Mouse (Mus musculus) liver, postnatal 0 days (tissue): ENCODE measurements around the gene Hist1h2ah. TPM values are rescaled to one million over a fixed set of nuclear protein-coding genes. Genes with fewer than 3 reads are reported as not detected.
"Not testable (repeated sequence)": the region's sequence is repeated elsewhere in the genome, so short reads cannot be mapped to it uniquely, and the experiment has no call there.

Experiments used
- ATAC-seq: fragments of 200-750 bp; cut with Nextera tagmentation; 2 replicates; pipeline ENCODE4 v1.8.0; 2017; ENCODE audit warnings: mild to moderate bottlenecking, moderate library complexity
- DNase-seq: peaks from one replicate; pipeline ENCODE4 v3.0.0-alpha.2; 2016
- H3K27ac ChIP-seq: fragments of 300-500 bp; sonication (generic); 2 replicates; pipeline ENCODE4 v1.5.1; 2014; ENCODE audit warnings: antibody characterized with exemption, moderate library complexity, mild to moderate bottlenecking, low read depth
- H3K27me3 ChIP-seq: fragments of 300-500 bp; sonication (generic); 2 replicates; pipeline ENCODE4 v1.6.1; 2014; ENCODE audit warnings: low read length, control low read depth, mixed read lengths; ENCODE audit not compliant: insufficient read depth
- H3K36me3 ChIP-seq: fragments of 300-500 bp; sonication (generic); replicated peaks from 2 replicates; pipeline ENCODE4 v1.6.1; 2014; ENCODE audit warnings: mild to moderate bottlenecking, control low read depth, low read length, moderate library complexity, mixed read lengths; ENCODE audit not compliant: insufficient read depth
- H3K4me1 ChIP-seq: fragments of 300-500 bp; sonication (generic); 2 replicates; pipeline ENCODE4 v1.6.1; 2014; ENCODE audit warnings: antibody characterized with exemption, mild to moderate bottlenecking, control low read depth; ENCODE audit not compliant: insufficient read depth
- H3K4me2 ChIP-seq: fragments of 300-500 bp; sonication (generic); 2 replicates; pipeline ENCODE4 v1.6.1; 2014; ENCODE audit warnings: low read depth, mild to moderate bottlenecking, low read length, moderate library complexity, mixed read lengths
- H3K4me3 ChIP-seq: fragments of 300-500 bp; sonication (generic); 2 replicates; pipeline ENCODE4 v1.5.1; 2014; ENCODE audit warnings: low read depth, low read length
- H3K9ac ChIP-seq: fragments of 300-500 bp; sonication (generic); replicated peaks from 2 replicates; pipeline ENCODE4 v1.6.1; 2014; ENCODE audit warnings: mild to moderate bottlenecking, moderate library complexity
- H3K9me3 ChIP-seq: fragments of 300-500 bp; sonication (generic); 2 replicates; pipeline ENCODE4 v1.6.1; 2016; ENCODE audit warnings: mild to moderate bottlenecking, control low read depth, low read length, mixed read lengths
- CTCF ChIP-seq: sonication (generic); IDR thresholded peaks from 2 replicates; pipeline ENCODE4 v1.5.1; 2016; ENCODE audit warnings: antibody characterized with exemption, low read depth
- EP300 ChIP-seq: IDR thresholded peaks from 2 replicates; pipeline ENCODE4 v1.6.1; 2016; ENCODE audit warnings: antibody characterized with exemption, low read depth, mild to moderate bottlenecking
- WGBS: fragments of 180-500 bp; shearing (Covaris S2); extraction: QIAGEN DNeasy Blood & Tissue Kit; methylation state at CpG from one replicate; pipeline ENCODE4 v1.1.7; 2014; ENCODE audit not compliant: insufficient replicate concordance; 5-methylcytosine and 5-hydroxymethylcytosine counted together
- polyA plus RNA-seq: library from polyadenylated mRNA; unstranded; fragments of >200 nt; fragmentation: Nextera tagmentation; extraction: Ambion mirVana; gene quantifications from 2 replicates; pipeline ENCODE4 v1.2.1, GENCODE M21; 2015

Hist1h2ah gene
- 8.6 and 9.9 TPM in 2 replicates for polyA plus RNA-seq

- H3K27me3 ChIP-seq, H3K9me3 ChIP-seq, H3K36me3 ChIP-seq: not testable (repeated sequence)
- peak within 1 kb of the TSS; percentile 78 for H3K4me2 ChIP-seq
- ATAC-seq (peak; percentile 92), DNase-seq (peak; percentile 86)
- peaks cover 22% of the 10 kb centered on the region for H3K4me1 ChIP-seq
- peak; percentile 79 for TF ChIP-seq EP300
- H3K4me3 ChIP-seq = peak within 1 kb of the TSS; percentile 60
- peak within 1 kb of the TSS; percentile 79 for H3K9ac ChIP-seq
- 0% methylated on average over 20 of the region's 69 CpGs for WGBS
- H3K27ac ChIP-seq = peak within 1 kb of the TSS; percentile 96
Observed at GRCm38 (mm10) chr13:22035267-22036148, at the start of gene Hist1h2ah, which contains the start of gene Hist1h2bk. Hist1h2ah (minus strand) TSS chr13:22035568. Hist1h2bk (plus strand) TSS chr13:22035870.

DNA sequence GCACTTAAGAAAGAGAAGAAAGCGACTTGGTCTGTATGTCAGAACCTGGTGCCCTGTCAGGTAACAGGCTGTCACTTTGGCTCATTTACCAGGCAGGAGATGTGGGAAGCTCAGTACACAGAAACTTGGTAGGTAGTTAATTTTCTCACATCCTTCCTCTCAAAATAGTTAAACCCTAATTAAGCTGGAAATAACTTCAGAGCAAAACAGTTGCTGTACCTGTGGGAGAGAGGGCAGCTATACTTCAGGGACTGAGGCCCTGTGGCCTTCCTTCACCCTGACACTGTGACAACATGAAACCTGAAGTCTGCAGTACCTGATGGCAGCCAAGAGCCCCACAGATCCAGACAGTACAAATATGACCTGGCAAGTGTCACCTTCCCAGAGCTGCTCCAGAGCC, 48.8 kb upstream of the Hist1h2ah start, which contains the start of gene Vmn1r188:
Gene Vmn1r188, plus strand, starts transcription at position 301 of the 400 bp plus-strand sequence.
- not testable (repeated sequence) for H3K36me3 ChIP-seq, H3K27ac ChIP-seq, H3K4me2 ChIP-seq, H3K9me3 ChIP-seq, ATAC-seq, H3K4me1 ChIP-seq, H3K9ac ChIP-seq, H3K4me3 ChIP-seq, DNase-seq, H3K27me3 ChIP-seq
- 52% methylated on average over 1 of the region's 1 CpGs for WGBS

DNA sequence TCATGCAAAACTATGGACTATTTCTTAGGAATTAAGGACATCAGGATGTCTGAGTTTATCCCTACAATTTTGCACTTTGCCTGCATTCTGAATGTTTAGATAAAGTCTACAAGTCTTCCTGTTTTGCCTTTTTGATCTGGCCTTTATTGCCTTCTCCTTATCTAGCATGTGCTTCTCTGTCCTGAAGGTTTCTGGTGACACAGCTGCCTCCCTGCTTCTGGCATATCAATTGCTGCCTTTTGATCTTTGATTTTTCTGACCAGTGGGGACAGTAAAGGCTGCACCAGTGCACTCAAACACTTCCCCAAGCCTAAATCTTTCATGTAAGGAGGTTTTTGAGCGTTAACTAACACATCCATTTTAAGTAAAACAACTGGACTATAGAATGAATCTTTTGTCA, 28.1 kb upstream of the Hist1h2ah start:
- no peaks in the 10 kb centered on the region for H3K27me3 ChIP-seq
- H3K4me1 ChIP-seq = no peaks in the 10 kb centered on the region
- TF ChIP-seq EP300 (no peak), CTCF (no peak)
- no peak overlapping the region for H3K4me2 ChIP-seq
- H3K27ac ChIP-seq = no peak overlapping the region
- ATAC-seq = no peak
- 43% methylated on average over 1 of the region's 1 CpGs for WGBS
- no peaks in the 10 kb centered on the region for H3K9me3 ChIP-seq
- H3K36me3 ChIP-seq = no peaks in the 10 kb centered on the region
- no peak overlapping the region for H3K4me3 ChIP-seq
- no peak overlapping the region for H3K9ac ChIP-seq
- DNase-seq = no peak

DNA sequence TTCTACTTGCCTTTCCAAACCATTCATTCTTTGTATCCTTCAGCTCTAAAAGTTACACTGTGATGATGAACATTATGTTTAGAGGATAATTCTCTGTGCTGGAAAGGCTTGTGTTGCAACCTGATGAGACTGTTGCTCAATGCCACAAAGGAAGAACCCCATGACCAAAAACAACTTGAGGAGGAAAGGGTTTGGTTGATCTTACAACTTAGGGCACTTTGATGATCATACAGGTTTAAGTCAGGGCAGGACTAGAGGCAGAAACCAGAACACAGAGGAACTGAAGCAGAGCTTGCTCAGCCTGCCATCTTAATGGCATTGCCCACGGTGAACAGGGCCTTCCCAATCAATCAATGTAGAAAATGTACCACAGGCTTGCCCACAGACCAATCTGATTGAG, 26.1 kb upstream of the Hist1h2ah start:
- H3K9ac ChIP-seq = no peak overlapping the region
- ATAC-seq (no peak), DNase-seq (no peak)
- WGBS = 54% methylated on average over 1 of the region's 1 CpGs
- H3K4me2 ChIP-seq = no peak overlapping the region
- H3K36me3 ChIP-seq = no peaks in the 10 kb centered on the region
- no peaks in the 10 kb centered on the region for H3K27me3 ChIP-seq
- no peak overlapping the region for H3K27ac ChIP-seq
- H3K4me1 ChIP-seq = no peaks in the 10 kb centered on the region
- no peak for TF ChIP-seq CTCF
- no peak for TF ChIP-seq EP300
- no peaks in the 10 kb centered on the region for H3K9me3 ChIP-seq
- H3K4me3 ChIP-seq = no peak overlapping the region

GRCm38 (mm10) chr13:22053754-22054153, 18.4 kb upstream of the Hist1h2ah start:
- Histone ChIP-seq H3K4me3 (no peak overlapping the region), H3K4me2 (no peak overlapping the region), H3K4me1 (peaks cover 16% of the 10 kb centered on the region), H3K27ac (no peak overlapping the region), H3K27me3 (no peaks in the 10 kb centered on the region), H3K9ac (no peak overlapping the region), H3K9me3 (no peaks in the 10 kb centered on the region), H3K36me3 (no peaks in the 10 kb centered on the region)
- TF ChIP-seq CTCF (no peak), EP300 (no peak)
- no peak for DNase-seq
- 84% methylated on average over 1 of the region's 1 CpGs for WGBS
- no peak for ATAC-seq

DNA sequence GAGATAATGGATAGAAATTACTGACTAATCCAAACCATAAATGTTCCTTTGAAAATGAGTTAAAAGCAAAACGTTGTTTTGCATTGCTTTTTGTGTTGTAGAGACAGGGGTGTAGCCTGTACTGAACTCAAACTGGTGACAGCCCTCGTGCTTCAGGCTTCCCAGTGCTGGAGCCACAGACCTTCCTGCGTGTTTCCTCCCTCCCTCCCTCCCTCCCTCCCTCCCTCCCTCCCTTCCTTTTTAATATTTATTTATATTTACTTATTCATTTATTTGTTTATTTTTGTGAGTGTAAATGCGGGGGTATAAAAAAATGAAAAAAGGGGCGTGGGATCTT, 16.1 kb upstream of the Hist1h2ah start:
- Histone ChIP-seq H3K27ac (no peak overlapping the region), H3K4me2 (peak overlapping the region; percentile 88), H3K27me3 (no peaks in the 10 kb centered on the region), H3K36me3 (no peaks in the 10 kb centered on the region), H3K9ac (peak overlapping the region; percentile 60), H3K4me1 (peaks cover 16% of the 10 kb centered on the region), H3K9me3 (no peaks in the 10 kb centered on the region), H3K4me3 (peak overlapping the region; percentile 49)
- TF ChIP-seq EP300 = no peak
- no peak for TF ChIP-seq CTCF
- DNase-seq (no peak), ATAC-seq (no peak)
- WGBS = 12% methylated on average over 5 of the region's 5 CpGs
